Mouse (Mus musculus) hindbrain, embryonic 14.5 days (tissue): ENCODE data around the gene Xrcc3. TPM values are rescaled to one million over a fixed set of nuclear protein-coding genes. Genes with fewer than 3 reads are reported as not detected.

Experiments
- ATAC-seq: fragments of 200-750 bp; cut with Nextera tagmentation; 2 replicates; pipeline ENCODE4 v1.8.0; 2017; ENCODE audit warnings: moderate number of reproducible peaks, mild to moderate bottlenecking, moderate TSS enrichment, moderate library complexity; ENCODE audit not compliant: low FRiP score
- DNase-seq: peaks from one replicate; pipeline ENCODE4 v3.0.0-alpha.2; 2015; ENCODE audit warnings: low spot score
- H3K27ac ChIP-seq: fragments of 300-500 bp; sonication (generic); 2 replicates; pipeline ENCODE4 v1.5.1; 2014; ENCODE audit warnings: mild to moderate bottlenecking, moderate library complexity
- H3K27me3 ChIP-seq: fragments of 300-500 bp; sonication (generic); 2 replicates; pipeline ENCODE4 v1.6.1; 2014; ENCODE audit warnings: mild to moderate bottlenecking, low read length, mixed read lengths; ENCODE audit not compliant: control insufficient read depth, insufficient read depth
- H3K36me3 ChIP-seq: fragments of 300-500 bp; sonication (generic); replicated peaks from 2 replicates; pipeline ENCODE4 v1.6.1; 2014; ENCODE audit not compliant: control insufficient read depth, insufficient read depth
- H3K4me1 ChIP-seq: fragments of 300-500 bp; sonication (generic); replicated peaks from 2 replicates; pipeline ENCODE4 v1.6.1; 2014; ENCODE audit warnings: antibody characterized with exemption, low read length, mixed read lengths; ENCODE audit not compliant: control insufficient read depth, insufficient read depth
- H3K4me2 ChIP-seq: fragments of 300-500 bp; sonication (generic); replicated peaks from 2 replicates; pipeline ENCODE4 v1.6.1; 2014; ENCODE audit warnings: mild to moderate bottlenecking, moderate library complexity
- H3K4me3 ChIP-seq: fragments of 300-500 bp; sonication (generic); replicated peaks from 2 replicates; pipeline ENCODE4 v1.5.1; 2014; ENCODE audit warnings: mild to moderate bottlenecking, low read length
- H3K9ac ChIP-seq: fragments of 300-500 bp; sonication (generic); 2 replicates; pipeline ENCODE4 v1.6.1; 2014
- H3K9me3 ChIP-seq: fragments of 300-500 bp; sonication (generic); 2 replicates; pipeline ENCODE4 v1.6.1; 2016; ENCODE audit warnings: low read length; ENCODE audit not compliant: control insufficient read depth
- WGBS: fragments of 180-500 bp; shearing (Covaris S2); extraction: QIAGEN DNeasy Blood & Tissue Kit; methylation state at CpG from one replicate; pipeline ENCODE4 v1.1.7; 2014; 5-methylcytosine and 5-hydroxymethylcytosine counted together
- polyA plus RNA-seq: library from polyadenylated mRNA; unstranded; fragments of >200 nt; fragmentation: Nextera tagmentation; extraction: Ambion mirVana; gene quantifications from 2 replicates; pipeline ENCODE4 v1.2.1, GENCODE M21; 2014

Gene Xrcc3
- polyA plus RNA-seq, 1 experiment from 2014 or later, result 3.1 TPM

DNA sequence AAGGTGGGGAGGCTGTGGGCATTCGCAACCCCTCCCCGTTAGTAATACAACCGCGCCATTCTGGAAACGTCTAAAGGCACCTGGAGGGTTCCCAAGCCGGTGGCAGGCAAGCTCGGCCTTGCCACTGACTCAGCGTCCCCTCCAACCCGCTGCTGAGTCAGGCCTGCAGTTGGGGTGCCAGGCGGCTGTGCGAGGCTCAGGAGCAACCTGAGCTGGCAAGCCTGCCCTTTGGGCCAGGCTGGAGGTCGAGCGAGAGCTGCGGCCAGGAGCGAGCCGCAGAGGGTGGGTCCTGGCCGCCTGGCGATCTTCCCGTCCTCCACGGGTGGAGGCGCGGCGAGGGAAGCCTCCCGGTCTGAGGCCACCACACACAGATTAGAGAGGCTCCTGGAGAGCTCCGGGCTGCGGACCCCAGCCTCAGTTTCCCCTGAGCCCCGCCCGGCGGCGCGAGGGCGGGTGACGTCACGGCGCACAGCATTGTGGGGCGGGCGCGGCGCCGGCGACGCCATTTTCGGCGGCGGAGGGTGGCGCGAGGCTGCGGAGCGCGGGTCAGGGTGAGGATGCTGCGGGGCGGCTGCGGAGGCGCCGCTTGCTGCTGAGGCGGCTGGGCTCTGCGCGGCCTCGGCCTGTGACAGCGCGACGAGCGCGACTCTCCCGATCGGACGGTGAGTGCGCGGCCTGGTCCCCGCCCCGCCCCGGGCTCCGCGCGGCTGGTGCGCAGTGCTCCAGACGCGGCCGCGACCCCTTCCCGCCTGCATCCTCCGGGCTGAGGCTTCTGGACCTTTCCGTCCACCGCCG is 55.1 kb downstream of the Xrcc3 start, which contains the start of gene Klc1:
Gene Klc1, plus strand, starts transcription at position 469 of the 795 bp plus-strand sequence.
- ATAC-seq, result peak; percentile 87
- peak within 1 kb of the TSS; percentile 98 for H3K27ac ChIP-seq
- H3K9me3 ChIP-seq, result no peaks in the 10 kb centered on the region
- no peaks in the 10 kb centered on the region for H3K27me3 ChIP-seq
- WGBS, result under 1% methylated on average over 83 of the region's 85 CpGs
- H3K9ac ChIP-seq, result peak within 1 kb of the TSS; percentile 87
- H3K4me2 ChIP-seq, result peak within 1 kb of the TSS; percentile 100
- H3K4me1 ChIP-seq, result peaks cover 33% of the 10 kb centered on the region
- H3K4me3 ChIP-seq, result peak within 1 kb of the TSS; percentile 96
- DNase-seq, result peak; percentile 87
- 0 out of 2 replicates have a peak, but pooled peaks cover 8% of the 10 kb centered on the region for H3K36me3 ChIP-seq

GRCm38 (mm10) chr12:111757561-111758325 is 55.9 kb downstream of the Xrcc3 start:
- Histone ChIP-seq H3K9ac (peak overlapping the region; percentile 87), H3K4me2 (peak overlapping the region; percentile 100), H3K27ac (peak overlapping the region; percentile 98), H3K4me1 (peaks cover 33% of the 10 kb centered on the region), H3K4me3 (peak overlapping the region; percentile 96), H3K36me3 (0 out of 2 replicates have a peak, but pooled peaks cover 2% of the 10 kb centered on the region), H3K27me3 (no peaks in the 10 kb centered on the region), H3K9me3 (no peaks in the 10 kb centered on the region)
- ATAC-seq (no peak), DNase-seq (no peak)
- 47% methylated on average over 10 of the region's 10 CpGs for WGBS

DNA sequence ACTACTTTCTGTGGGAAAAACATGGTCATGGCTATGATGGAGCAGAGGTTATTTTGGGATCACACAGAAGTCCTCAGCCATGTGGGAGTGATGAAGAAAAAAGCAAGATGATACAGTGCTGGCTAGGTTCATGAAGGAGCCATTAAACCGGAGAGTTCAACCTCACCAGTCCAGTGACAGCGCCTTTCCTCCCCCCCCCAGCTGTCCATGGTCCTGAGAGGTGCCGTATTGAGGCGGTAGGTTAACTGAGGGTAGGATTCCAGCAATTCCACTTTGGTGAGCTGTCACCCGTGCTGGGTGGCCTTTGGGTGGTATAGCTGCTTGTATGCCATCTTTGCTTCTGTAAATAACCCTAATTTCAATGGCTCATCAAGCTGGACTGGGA is 57.0 kb downstream of the Xrcc3 start:
- no peaks in the 10 kb centered on the region for H3K36me3 ChIP-seq
- no peaks in the 10 kb centered on the region for H3K9me3 ChIP-seq
- no peaks in the 10 kb centered on the region for H3K27me3 ChIP-seq
- DNase-seq (no peak), ATAC-seq (no peak)
- no peak overlapping the region for H3K27ac ChIP-seq
- H3K4me3 ChIP-seq, result no peak overlapping the region
- 52% methylated on average over 5 of the region's 5 CpGs for WGBS
- peaks cover 27% of the 10 kb centered on the region for H3K4me1 ChIP-seq
- H3K4me2 ChIP-seq, result no peak overlapping the region
- no peak overlapping the region for H3K9ac ChIP-seq

DNA sequence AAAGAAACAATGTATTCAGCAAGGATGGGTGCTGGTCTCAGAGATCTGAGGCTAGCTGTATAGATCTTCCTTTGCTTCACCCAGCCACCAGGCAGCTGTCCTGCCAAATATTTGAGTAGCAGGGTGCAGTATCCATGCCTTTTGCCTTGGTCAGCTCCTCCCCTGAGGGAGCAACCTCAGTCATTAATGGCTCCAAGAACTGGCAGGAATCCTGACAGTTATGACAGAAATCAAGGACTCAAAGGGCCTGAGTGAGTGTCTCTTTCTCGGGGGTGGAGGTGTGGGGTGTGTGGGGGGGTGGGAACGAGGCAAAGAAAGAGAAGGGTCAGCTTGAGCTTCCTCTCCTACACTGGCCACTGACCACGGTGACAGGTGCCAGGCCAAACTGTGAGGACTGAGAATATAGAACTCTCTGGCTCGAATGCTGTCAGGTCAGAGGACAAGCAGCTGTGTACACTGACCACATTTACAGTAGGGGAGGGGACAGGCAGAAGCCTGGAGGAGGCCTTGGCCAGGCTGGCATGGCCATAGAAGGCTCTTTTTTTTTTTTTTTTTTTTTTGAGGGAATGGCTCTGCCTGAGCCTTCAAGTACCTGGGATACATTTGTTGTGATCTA is 57.5 kb downstream of the Xrcc3 start:
- H3K27ac ChIP-seq, result no peak overlapping the region
- ATAC-seq (no peak), DNase-seq (no peak)
- WGBS, result 66% methylated on average over 4 of the region's 4 CpGs
- no peaks in the 10 kb centered on the region for H3K9me3 ChIP-seq
- no peaks in the 10 kb centered on the region for H3K36me3 ChIP-seq
- no peaks in the 10 kb centered on the region for H3K27me3 ChIP-seq
- H3K4me3 ChIP-seq, result no peak overlapping the region
- H3K4me1 ChIP-seq, result peaks cover 22% of the 10 kb centered on the region
- H3K9ac ChIP-seq, result no peak overlapping the region
- H3K4me2 ChIP-seq, result no peak overlapping the region

DNA sequence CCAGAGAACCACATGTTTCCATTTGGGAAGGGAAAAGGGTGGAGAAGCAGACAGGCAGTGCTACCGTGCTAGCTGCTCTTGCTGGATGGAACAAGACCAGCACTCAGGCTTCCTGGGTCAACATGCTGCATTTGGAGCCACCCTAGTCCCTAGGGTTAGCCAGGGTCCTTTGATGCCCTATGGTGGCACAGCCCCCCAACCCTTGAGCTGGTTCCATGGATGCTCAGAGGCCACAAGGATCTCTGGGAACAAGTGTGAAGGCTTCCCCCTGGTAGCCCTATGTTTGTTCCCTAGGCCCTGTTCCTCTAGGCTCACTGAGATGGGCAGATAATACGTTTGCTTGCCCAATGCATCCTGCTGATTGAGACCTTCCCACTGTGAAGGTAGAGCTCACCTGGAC is 58.4 kb downstream of the Xrcc3 start:
- 65% methylated on average over 2 of the region's 2 CpGs for WGBS
- DNase-seq (no peak), ATAC-seq (no peak)
- H3K36me3 ChIP-seq, result no peaks in the 10 kb centered on the region
- no peak overlapping the region for H3K4me3 ChIP-seq
- no peaks in the 10 kb centered on the region for H3K9me3 ChIP-seq
- H3K4me2 ChIP-seq, result no peak overlapping the region
- H3K4me1 ChIP-seq, result peaks cover 13% of the 10 kb centered on the region
- H3K27me3 ChIP-seq, result no peaks in the 10 kb centered on the region
- no peak overlapping the region for H3K27ac ChIP-seq
- H3K9ac ChIP-seq, result no peak overlapping the region

- DNase-seq (no peak), ATAC-seq (no peak)
- Histone ChIP-seq H3K9me3 (no peaks in the 10 kb centered on the region), H3K4me2 (no peak overlapping the region), H3K9ac (no peak overlapping the region), H3K4me3 (no peak overlapping the region), H3K4me1 (peaks cover 10% of the 10 kb centered on the region), H3K27me3 (no peaks in the 10 kb centered on the region), H3K27ac (no peak overlapping the region), H3K36me3 (no peaks in the 10 kb centered on the region)
Measured at GRCm38 (mm10) chr12:111754710-111755109, 59.0 kb downstream of the Xrcc3 start.

DNA sequence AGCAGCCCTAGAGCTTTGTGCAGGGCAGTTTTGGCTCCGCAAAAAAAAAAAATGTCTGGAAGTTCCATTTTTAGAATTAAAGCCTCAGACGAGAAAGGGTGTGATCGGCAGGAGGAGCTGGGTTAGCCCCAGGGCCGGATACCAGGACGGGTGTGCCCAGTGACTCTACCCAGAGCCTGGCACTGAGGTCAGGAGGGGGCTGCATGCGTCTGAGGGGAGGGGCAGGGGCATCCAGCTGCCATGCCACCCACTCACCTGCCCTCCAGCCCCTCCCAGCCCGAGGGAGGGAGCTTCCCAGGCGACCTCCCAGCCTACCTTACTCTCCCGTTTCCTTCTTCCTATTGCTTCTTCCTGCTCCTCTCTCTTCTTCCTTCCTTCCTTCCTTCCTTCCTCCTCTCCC is 60.3 kb downstream of the Xrcc3 start:
- no peaks in the 10 kb centered on the region for H3K36me3 ChIP-seq
- H3K4me3 ChIP-seq, result no peak overlapping the region
- H3K9me3 ChIP-seq, result no peaks in the 10 kb centered on the region
- no peak overlapping the region for H3K9ac ChIP-seq
- 74% methylated on average over 9 of the region's 9 CpGs for WGBS
- DNase-seq, result no peak
- no peak for ATAC-seq
- no peak overlapping the region for H3K27ac ChIP-seq
- peaks cover 9% of the 10 kb centered on the region for H3K4me1 ChIP-seq
- no peaks in the 10 kb centered on the region for H3K27me3 ChIP-seq
- no peak overlapping the region for H3K4me2 ChIP-seq
